ENCODE assay signal across 26 mouse cellular contexts in the genomic region with DNA sequence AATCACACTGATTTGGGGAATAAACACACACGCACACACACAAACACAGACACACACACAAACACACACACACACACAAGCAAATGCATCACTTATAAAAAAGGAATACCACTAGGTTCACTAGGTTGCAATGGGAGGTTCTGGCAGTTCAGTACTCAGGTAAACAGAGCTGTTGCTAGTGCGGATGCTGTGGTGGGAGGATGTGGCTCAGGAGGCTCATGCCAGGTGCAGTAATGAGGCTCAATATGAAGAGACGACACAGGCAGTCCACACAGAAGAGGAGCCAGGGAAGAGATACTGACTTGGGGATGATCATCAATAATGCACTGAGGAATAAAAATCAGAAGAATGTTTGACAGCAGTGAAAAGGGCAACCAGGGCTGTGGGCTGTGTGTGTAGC.
A peak's percentile ranks its signal among the peaks of the same experiment; 100 is the strongest.
DNase-seq lines count a peak whose midpoint lies in the region; ATAC-seq and TF ChIP-seq lines count a peak whose summit lies in the region.
"Had no signal": no experiment of that assay in that cellular context is flagged by ENCODE, and none has a peak within 500 bp of the region (broad histone marks: within the 10 kb centered on the region; RNA-seq: fewer than 3 reads in every experiment).

No protein-coding gene starts in this region.

- DNase-seq in thymus, postnatal 0 days (ENCODE audit: low spot score), result peak; percentile 7
- no peak for DNase-seq in thymus, adult 18-20 months
- DNase-seq in thymus, postnatal 4 days, result peak; percentile 24
- no peak for DNase-seq in forebrain, postnatal 0 days
- DNase-seq: adrenal gland, postnatal 14 days; B cell, adult 2 months; cerebellum, adult 11 months; cerebellum, adult 9-11 months; gastrocnemius, postnatal 14 days; kidney, adult 2 months; kidney, postnatal 4 days; liver, embryonic 13.5 days; lung, adult 18-20 months; lung, postnatal 4 days had no signal

- no peak for ATAC-seq in heart, embryonic 15.5 days (replicated peaks; ENCODE audit: insufficient number of reproducible peaks, insufficient read depth, low FRiP score, low read depth)
- ATAC-seq in heart, embryonic 11.5 days (replicated peaks; ENCODE audit: insufficient number of reproducible peaks, low FRiP score, low TSS enrichment), result no peak
- peak; percentile 69 for ATAC-seq in activated CD4-positive, CD25-positive, alpha-beta regulatory T cell, adult 4 months
- no peak for ATAC-seq in forebrain, postnatal 0 days
- ATAC-seq: forebrain, embryonic 16.5 days; intestine, embryonic 15.5 days; midbrain, embryonic 13.5 days had no signal

- TF ChIP-seq CTCF in forebrain, postnatal 0 days (IDR thresholded peaks at IDR 0.05; ENCODE audit: low read depth), result no peak

- H3K4me2 ChIP-seq in heart, embryonic 15.5 days, result no peak overlapping the region
- no peak overlapping the region for H3K4me2 ChIP-seq in heart, embryonic 11.5 days
- no peak overlapping the region for H3K4me2 ChIP-seq in forebrain, postnatal 0 days (ENCODE audit: low read depth)
- H3K4me2 ChIP-seq: embryonic facial prominence, embryonic 13.5 days; hindbrain, embryonic 15.5 days; intestine, embryonic 15.5 days; liver, embryonic 13.5 days; midbrain, embryonic 13.5 days had no signal

- peak overlapping the region; percentile 45 for H3K27ac ChIP-seq in heart, embryonic 15.5 days
- H3K27ac ChIP-seq in heart, embryonic 11.5 days (ENCODE audit: low read depth, low read length), result no peak overlapping the region
- H3K27ac ChIP-seq in forebrain, postnatal 0 days (ENCODE audit: low read depth, low read length), result no peak overlapping the region
- H3K27ac ChIP-seq: embryonic facial prominence, embryonic 13.5 days; hindbrain, embryonic 10.5 days; hindbrain, embryonic 15.5 days; intestine, embryonic 15.5 days; liver, embryonic 13.5 days; midbrain, embryonic 13.5 days had no signal

- H3K4me3 ChIP-seq in heart, embryonic 15.5 days, result no peak overlapping the region
- H3K4me3 ChIP-seq in heart, embryonic 11.5 days (ENCODE audit: low read depth, low read length), result no peak overlapping the region
- H3K4me3 ChIP-seq in forebrain, postnatal 0 days (ENCODE audit: low read depth, low read length), result no peak overlapping the region
- H3K4me3 ChIP-seq: embryonic facial prominence, embryonic 13.5 days; erythroblast, embryonic 14.5 days; hindbrain, embryonic 10.5 days; hindbrain, embryonic 15.5 days; intestine, embryonic 15.5 days; liver, embryonic 13.5 days; megakaryocyte, embryonic 14.5 days; midbrain, embryonic 13.5 days had no signal

- WGBS in heart, embryonic 15.5 days, result 85% methylated on average over 3 of the region's 3 CpGs
- 88% methylated on average over 3 of the region's 3 CpGs for WGBS in heart, embryonic 11.5 days (ENCODE audit: insufficient replicate concordance)
- WGBS in forebrain, postnatal 0 days, result 80% methylated on average over 3 of the region's 3 CpGs

- peaks cover 7% of the 10 kb centered on the region; the same call in 1 of the 2 replicates for H3K36me3 ChIP-seq in heart, embryonic 15.5 days
- no peaks in the 10 kb centered on the region for H3K36me3 ChIP-seq in heart, embryonic 11.5 days (ENCODE audit: control insufficient read depth, insufficient read depth, low read length)
- no peaks in the 10 kb centered on the region for H3K36me3 ChIP-seq in forebrain, postnatal 0 days (ENCODE audit: insufficient read depth)
- H3K36me3 ChIP-seq: embryonic facial prominence, embryonic 13.5 days; G1E; hindbrain, embryonic 15.5 days; intestine, embryonic 15.5 days; liver, embryonic 13.5 days had no signal

- H3K27me3 ChIP-seq in heart, embryonic 15.5 days, result no peaks in the 10 kb centered on the region
- H3K27me3 ChIP-seq in heart, embryonic 11.5 days (ENCODE audit: control insufficient read depth, insufficient read depth, low read length), result no peaks in the 10 kb centered on the region
- H3K27me3 ChIP-seq in forebrain, postnatal 0 days (ENCODE audit: insufficient read depth, low read length), result no peaks in the 10 kb centered on the region
- H3K27me3 ChIP-seq: embryonic facial prominence, embryonic 13.5 days; hindbrain, embryonic 15.5 days; intestine, embryonic 15.5 days; liver, embryonic 13.5 days; megakaryocyte, embryonic 14.5 days; midbrain, embryonic 13.5 days had no signal

- H3K4me1 ChIP-seq in heart, embryonic 15.5 days (replicated peaks), result peaks cover 20% of the 10 kb centered on the region
- peaks cover 11% of the 10 kb centered on the region for H3K4me1 ChIP-seq in heart, embryonic 11.5 days (ENCODE audit: control insufficient read depth, insufficient read depth, low read length)
- H3K4me1 ChIP-seq in forebrain, postnatal 0 days (ENCODE audit: insufficient read depth), result no peaks in the 10 kb centered on the region
- H3K4me1 ChIP-seq: intestine, embryonic 15.5 days; liver, embryonic 13.5 days; megakaryocyte, embryonic 14.5 days had no signal

- no peaks in the 10 kb centered on the region for H3K9me3 ChIP-seq in heart, embryonic 15.5 days (replicated peaks)
- H3K9me3 ChIP-seq in heart, embryonic 11.5 days (replicated peaks; ENCODE audit: control insufficient read depth, low read length), result no peaks in the 10 kb centered on the region
- no peaks in the 10 kb centered on the region for H3K9me3 ChIP-seq in forebrain, postnatal 0 days (ENCODE audit: low read length)
- H3K9me3 ChIP-seq: embryonic facial prominence, embryonic 13.5 days; hindbrain, embryonic 10.5 days; hindbrain, embryonic 15.5 days; intestine, embryonic 15.5 days; liver, embryonic 13.5 days; midbrain, embryonic 13.5 days had no signal

- no peak overlapping the region for H3K9ac ChIP-seq in heart, embryonic 15.5 days
- no peak overlapping the region for H3K9ac ChIP-seq in heart, embryonic 11.5 days (ENCODE audit: low read depth, low read length)
- no peak overlapping the region for H3K9ac ChIP-seq in forebrain, postnatal 0 days
- H3K9ac ChIP-seq: embryonic facial prominence, embryonic 13.5 days; hindbrain, embryonic 15.5 days; intestine, embryonic 15.5 days; liver, embryonic 13.5 days; midbrain, embryonic 13.5 days had no signal

Comparison
In these comparisons a context has a peak if more than half of its experiments do, and no peak if none do; other contexts are left out.
1. DNase-seq: peak in thymus, postnatal 0 days (single experiment) and thymus, postnatal 4 days (single experiment); none in thymus, adult 18-20 months (0 of 2) and forebrain, postnatal 0 days (single experiment).